Mouse (Mus musculus) forebrain, embryonic 16.5 days (tissue): ENCODE results near the gene Tomm40. TPM values are rescaled to one million over a fixed set of nuclear protein-coding genes. Genes with fewer than 3 reads are reported as not detected.
A peak's percentile ranks its signal among the peaks of the same experiment; 100 is the strongest.

ENCODE experiments used
- ATAC-seq: fragments of 200-750 bp; cut with Nextera tagmentation; 2 replicates; pipeline ENCODE4 v1.8.0; 2017; ENCODE audit warnings: mild to moderate bottlenecking, moderate library complexity
- H3K27ac ChIP-seq: fragments of 300-500 bp; sonication (generic); 2 replicates; pipeline ENCODE4 v1.5.1; 2014; ENCODE audit warnings: low read length, control low read depth
- H3K27me3 ChIP-seq: fragments of 300-500 bp; sonication (generic); replicated peaks from 2 replicates; pipeline ENCODE4 v1.6.1; 2014; ENCODE audit warnings: low read length; ENCODE audit not compliant: control insufficient read depth, insufficient read depth
- H3K36me3 ChIP-seq: fragments of 300-500 bp; sonication (generic); 2 replicates; pipeline ENCODE4 v1.6.1; 2014; ENCODE audit not compliant: control insufficient read depth, insufficient read depth
- H3K4me1 ChIP-seq: fragments of 300-500 bp; sonication (generic); replicated peaks from 2 replicates; pipeline ENCODE4 v1.6.1; 2014; ENCODE audit warnings: low read length; ENCODE audit not compliant: control insufficient read depth, insufficient read depth
- H3K4me2 ChIP-seq: fragments of 300-500 bp; sonication (generic); 2 replicates; pipeline ENCODE4 v1.6.1; 2014; ENCODE audit warnings: mild to moderate bottlenecking, low read length, control low read depth
- H3K4me3 ChIP-seq: fragments of 300-500 bp; sonication (generic); replicated peaks from 2 replicates; pipeline ENCODE4 v1.5.1; 2014; ENCODE audit warnings: mild to moderate bottlenecking, low read length, control low read depth
- H3K9ac ChIP-seq: fragments of 300-500 bp; sonication (generic); replicated peaks from 2 replicates; pipeline ENCODE4 v1.6.1; 2014; ENCODE audit warnings: low read depth, low read length, control low read depth
- H3K9me3 ChIP-seq: fragments of 300-500 bp; sonication (generic); 2 replicates; pipeline ENCODE4 v1.6.1; 2016; ENCODE audit warnings: low read length; ENCODE audit not compliant: control insufficient read depth
- WGBS: fragments of 180-500 bp; shearing (Covaris S2); extraction: QIAGEN DNeasy Blood & Tissue Kit; methylation state at CpG from one replicate; pipeline ENCODE4 v1.1.7; 2014; 5-methylcytosine and 5-hydroxymethylcytosine counted together
- polyA plus RNA-seq: library from polyadenylated mRNA; unstranded; fragments of >200 nt; fragmentation: Nextera tagmentation; extraction: Ambion mirVana; gene quantifications from 2 replicates; pipeline ENCODE4 v1.2.1, GENCODE M21; 2015

Tomm40 gene
- polyA plus RNA-seq, 1 experiment from 2014 or later: 109 TPM

DNA sequence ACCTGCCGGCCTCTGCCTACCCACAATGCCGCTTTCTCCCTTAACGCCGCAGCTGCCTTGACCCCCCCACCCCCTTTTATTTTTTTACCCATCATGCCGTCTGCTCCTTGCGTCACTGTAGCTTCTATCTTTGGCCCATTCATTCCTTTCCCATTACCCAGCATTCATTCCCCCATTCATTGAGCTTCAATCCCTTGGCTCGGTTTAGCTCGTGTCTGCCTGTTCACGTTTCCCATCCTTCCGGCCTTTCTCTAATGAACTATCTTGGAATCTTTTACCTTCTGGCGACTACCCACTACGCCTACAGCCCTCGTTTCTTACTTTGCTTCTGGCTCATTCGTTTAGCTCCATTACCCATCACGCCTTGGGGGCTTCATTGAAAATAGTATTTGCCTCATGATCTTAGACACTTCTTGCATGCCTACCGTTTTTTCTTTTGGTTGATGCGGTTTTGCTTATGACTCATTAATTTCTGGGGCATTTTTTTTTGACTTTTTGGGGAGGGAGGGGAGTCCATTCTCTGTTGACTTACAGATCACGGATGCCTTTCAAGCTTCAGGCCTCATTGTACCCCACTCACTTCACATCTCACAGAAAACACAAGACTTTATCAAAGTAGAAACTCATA is 931 bp upstream of the Tomm40 start:
- Histone ChIP-seq H3K36me3 (no peaks in the 10 kb centered on the region; the same call in 1 of the 2 replicates), H3K4me1 (peaks cover 17% of the 10 kb centered on the region), H3K4me2 (peak overlapping the region; percentile 75), H3K9me3 (no peaks in the 10 kb centered on the region), H3K27me3 (no peaks in the 10 kb centered on the region), H3K27ac (peak overlapping the region; percentile 91), H3K4me3 (peak overlapping the region; percentile 47), H3K9ac (peak overlapping the region; percentile 53)
- ATAC-seq: no peak
- WGBS: 6% methylated on average over 18 of the region's 18 CpGs

DNA sequence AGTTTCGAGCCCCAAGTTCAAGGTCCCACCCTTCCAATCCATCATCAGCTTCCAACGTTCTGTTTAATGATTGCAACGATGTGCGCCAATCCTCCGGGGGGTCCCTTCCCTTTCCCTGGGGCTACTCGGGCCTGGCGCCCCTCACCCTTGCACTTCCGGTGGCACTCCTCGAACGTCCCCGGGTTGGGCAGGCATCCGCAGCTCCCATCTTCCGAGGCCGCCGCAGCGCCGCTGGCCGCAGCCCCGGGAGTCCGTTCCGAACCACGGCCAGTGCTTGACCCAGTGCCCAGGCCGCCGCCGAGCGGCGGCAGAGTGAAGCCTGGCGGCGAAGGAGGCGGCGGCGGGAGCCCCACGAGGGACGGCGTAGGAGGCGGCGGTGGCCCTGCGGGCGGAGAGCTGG is 402 bp downstream of the Tomm40 start:
- peak overlapping the region; percentile 62 for H3K27ac ChIP-seq
- ATAC-seq: no peak
- WGBS: under 1% methylated on average over 39 of the region's 39 CpGs
- no peaks in the 10 kb centered on the region for H3K27me3 ChIP-seq
- peaks cover 3% of the 10 kb centered on the region; the same call in 1 of the 2 replicates for H3K36me3 ChIP-seq
- H3K9ac ChIP-seq: peak overlapping the region; percentile 90
- H3K4me2 ChIP-seq: peak overlapping the region; percentile 96
- H3K4me3 ChIP-seq: peak overlapping the region; percentile 94
- H3K4me1 ChIP-seq: peaks cover 17% of the 10 kb centered on the region
- H3K9me3 ChIP-seq: no peaks in the 10 kb centered on the region

DNA sequence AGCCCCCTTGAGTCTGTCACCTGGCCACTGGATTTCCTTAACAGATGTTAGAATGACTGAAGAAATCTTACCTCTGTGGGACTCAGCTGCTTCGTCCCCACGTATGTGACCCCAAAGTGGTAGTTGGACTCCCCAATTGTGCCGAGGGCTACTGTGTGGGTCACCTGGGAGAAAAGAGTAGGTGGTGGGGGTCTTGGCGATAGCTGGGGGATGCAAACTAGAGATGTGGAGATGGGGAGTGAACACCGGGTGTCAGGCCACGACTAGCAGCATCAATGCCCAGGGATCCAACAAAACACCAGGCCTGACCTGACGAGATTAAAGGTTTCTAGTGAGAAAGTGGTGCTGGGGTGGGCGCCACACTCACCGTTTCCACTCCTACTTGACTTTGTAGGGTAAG is 1.6 kb downstream of the Tomm40 start:
- no peak overlapping the region for H3K4me2 ChIP-seq
- peaks cover 8% of the 10 kb centered on the region; the same call in 1 of the 2 replicates for H3K36me3 ChIP-seq
- H3K27me3 ChIP-seq: no peaks in the 10 kb centered on the region
- ATAC-seq: no peak
- H3K4me3 ChIP-seq: no peak overlapping the region
- H3K4me1 ChIP-seq: peaks cover 17% of the 10 kb centered on the region
- H3K9me3 ChIP-seq: no peaks in the 10 kb centered on the region
- H3K9ac ChIP-seq: no peak overlapping the region
- WGBS: 87% methylated on average over 9 of the region's 9 CpGs
- no peak overlapping the region for H3K27ac ChIP-seq

DNA sequence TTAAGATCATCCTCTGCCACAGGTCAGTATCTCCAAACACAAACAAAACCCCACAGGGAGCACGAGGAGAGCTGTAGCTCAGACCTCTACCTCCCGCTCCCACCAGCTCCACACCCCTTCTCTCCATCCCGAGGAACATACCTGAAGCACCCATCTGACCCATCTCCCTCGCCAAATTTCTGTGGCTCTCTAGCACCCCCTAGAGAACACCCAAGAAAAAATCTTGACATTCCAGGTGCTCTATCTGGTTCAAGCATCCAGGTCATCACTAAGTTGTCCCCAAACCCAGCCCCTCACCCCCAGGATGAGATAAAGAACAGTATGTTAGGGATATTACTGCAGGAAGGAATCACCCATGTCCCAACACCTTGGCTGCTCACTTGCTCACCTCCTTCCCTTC is 2.0 kb downstream of the Tomm40 start:
- 57% methylated on average over 4 of the region's 4 CpGs for WGBS
- ATAC-seq: no peak
- Histone ChIP-seq H3K4me3 (no peak overlapping the region), H3K4me2 (no peak overlapping the region), H3K4me1 (peaks cover 17% of the 10 kb centered on the region), H3K27ac (no peak overlapping the region), H3K9me3 (no peaks in the 10 kb centered on the region), H3K9ac (no peak overlapping the region), H3K27me3 (no peaks in the 10 kb centered on the region), H3K36me3 (peaks cover 8% of the 10 kb centered on the region; the same call in 1 of the 2 replicates)

DNA sequence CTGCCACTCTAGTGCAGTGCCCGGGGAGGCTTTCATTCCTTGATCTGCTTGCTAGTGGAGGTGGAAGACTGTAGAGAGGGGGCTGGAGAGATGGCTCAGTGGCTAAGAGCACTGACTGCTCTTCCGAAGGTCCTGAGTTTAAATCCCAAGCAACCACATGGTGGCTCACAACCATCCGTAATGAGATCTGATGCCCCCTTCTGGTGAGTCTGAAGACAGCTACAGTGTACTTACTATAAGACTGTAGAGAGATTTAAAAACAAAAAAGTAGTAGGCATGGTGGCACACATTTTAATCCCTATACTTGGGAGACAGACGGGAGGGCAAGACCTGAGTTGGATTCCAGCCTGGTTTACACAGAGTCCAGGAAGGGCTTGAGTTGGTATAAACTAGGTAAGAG is 2.8 kb downstream of the Tomm40 start:
- Histone ChIP-seq H3K9me3 (no peaks in the 10 kb centered on the region), H3K9ac (no peak overlapping the region), H3K36me3 (peaks cover 11% of the 10 kb centered on the region; the same call in 1 of the 2 replicates), H3K27me3 (no peaks in the 10 kb centered on the region), H3K4me2 (no peak overlapping the region), H3K4me3 (no peak overlapping the region), H3K27ac (no peak overlapping the region), H3K4me1 (peaks cover 17% of the 10 kb centered on the region)
- 72% methylated on average over 4 of the region's 4 CpGs for WGBS
- ATAC-seq: no peak

DNA sequence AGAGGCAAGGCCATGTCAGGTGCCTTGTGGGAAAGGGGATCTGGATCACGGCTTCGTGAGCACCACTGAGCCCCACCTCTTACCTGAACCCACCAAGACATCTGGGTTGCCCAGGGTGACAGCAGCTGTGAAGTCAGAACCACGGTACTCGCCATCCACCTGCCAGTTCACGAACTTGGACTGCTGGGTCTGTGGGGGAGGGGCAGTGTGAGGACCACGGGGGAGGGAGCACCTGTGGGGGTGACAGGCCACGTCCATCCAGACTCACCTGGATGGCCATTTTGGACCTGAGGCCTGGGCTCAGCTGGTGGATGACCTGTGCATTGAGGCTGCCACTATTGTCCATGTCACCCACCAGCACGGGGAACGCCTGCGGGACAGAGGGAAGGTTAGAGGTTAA is 4.6 kb downstream of the Tomm40 start:
- Histone ChIP-seq H3K4me1 (peaks cover 9% of the 10 kb centered on the region), H3K27ac (no peak overlapping the region), H3K27me3 (no peaks in the 10 kb centered on the region), H3K36me3 (peaks cover 14% of the 10 kb centered on the region; the same call in 1 of the 2 replicates), H3K4me2 (no peak overlapping the region), H3K4me3 (no peak overlapping the region), H3K9ac (no peak overlapping the region), H3K9me3 (no peaks in the 10 kb centered on the region)
- no peak for ATAC-seq
- 94% methylated on average over 10 of the region's 10 CpGs for WGBS

DNA sequence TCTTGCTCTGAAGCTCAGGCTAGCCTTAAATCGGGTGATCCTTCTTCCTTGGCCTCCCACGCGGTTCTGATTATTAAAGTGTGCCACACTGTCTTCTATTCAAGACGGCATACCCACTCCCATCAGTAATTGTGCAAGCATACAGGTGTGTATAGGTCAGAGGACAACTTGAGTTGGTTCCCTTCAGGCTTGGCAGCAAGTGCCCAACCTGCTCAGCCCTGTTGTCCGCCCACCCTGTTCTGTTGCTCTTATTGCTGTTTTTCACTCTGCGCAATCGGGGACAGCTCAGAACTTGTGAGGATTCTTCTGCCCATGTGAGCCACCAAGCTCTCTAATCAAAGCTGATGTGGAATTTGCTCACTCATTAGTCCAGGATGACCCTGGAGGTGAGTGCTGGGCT is 10.0 kb downstream of the Tomm40 start:
- Histone ChIP-seq H3K4me3 (no peak overlapping the region), H3K27ac (no peak overlapping the region), H3K36me3 (peaks cover 12% of the 10 kb centered on the region; the same call in 1 of the 2 replicates), H3K9me3 (no peaks in the 10 kb centered on the region), H3K27me3 (no peaks in the 10 kb centered on the region), H3K4me2 (no peak overlapping the region), H3K4me1 (no peaks in the 10 kb centered on the region), H3K9ac (no peak overlapping the region)
- ATAC-seq: no peak
- WGBS: 96% methylated on average over 7 of the region's 7 CpGs

DNA sequence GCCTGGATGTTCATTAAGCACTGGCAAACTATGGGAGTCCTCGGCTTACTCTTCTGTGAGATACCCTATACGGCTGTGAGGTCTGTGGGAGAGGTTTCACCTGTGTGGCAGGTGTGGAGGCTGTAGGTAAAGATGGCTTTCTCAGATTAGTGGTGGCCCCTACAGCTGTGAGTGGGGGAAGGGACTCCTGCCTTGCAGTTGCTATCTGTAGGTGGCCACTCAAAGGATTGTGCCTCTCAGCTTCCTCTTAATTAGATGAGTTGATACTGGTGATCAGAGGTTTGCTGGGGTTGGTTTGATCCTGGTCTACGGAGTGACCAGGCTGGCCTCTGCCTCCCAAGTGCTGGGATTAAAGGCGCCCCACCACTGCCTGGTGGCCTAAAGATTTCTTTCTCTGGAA is 10.8 kb downstream of the Tomm40 start:
- 95% methylated on average over 4 of the region's 4 CpGs for WGBS
- no peak overlapping the region for H3K9ac ChIP-seq
- H3K36me3 ChIP-seq: peaks cover 12% of the 10 kb centered on the region; the same call in 1 of the 2 replicates
- H3K4me2 ChIP-seq: no peak overlapping the region
- no peaks in the 10 kb centered on the region for H3K9me3 ChIP-seq
- H3K27ac ChIP-seq: no peak overlapping the region
- H3K27me3 ChIP-seq: no peaks in the 10 kb centered on the region
- peaks cover 1% of the 10 kb centered on the region for H3K4me1 ChIP-seq
- ATAC-seq: no peak
- no peak overlapping the region for H3K4me3 ChIP-seq

DNA sequence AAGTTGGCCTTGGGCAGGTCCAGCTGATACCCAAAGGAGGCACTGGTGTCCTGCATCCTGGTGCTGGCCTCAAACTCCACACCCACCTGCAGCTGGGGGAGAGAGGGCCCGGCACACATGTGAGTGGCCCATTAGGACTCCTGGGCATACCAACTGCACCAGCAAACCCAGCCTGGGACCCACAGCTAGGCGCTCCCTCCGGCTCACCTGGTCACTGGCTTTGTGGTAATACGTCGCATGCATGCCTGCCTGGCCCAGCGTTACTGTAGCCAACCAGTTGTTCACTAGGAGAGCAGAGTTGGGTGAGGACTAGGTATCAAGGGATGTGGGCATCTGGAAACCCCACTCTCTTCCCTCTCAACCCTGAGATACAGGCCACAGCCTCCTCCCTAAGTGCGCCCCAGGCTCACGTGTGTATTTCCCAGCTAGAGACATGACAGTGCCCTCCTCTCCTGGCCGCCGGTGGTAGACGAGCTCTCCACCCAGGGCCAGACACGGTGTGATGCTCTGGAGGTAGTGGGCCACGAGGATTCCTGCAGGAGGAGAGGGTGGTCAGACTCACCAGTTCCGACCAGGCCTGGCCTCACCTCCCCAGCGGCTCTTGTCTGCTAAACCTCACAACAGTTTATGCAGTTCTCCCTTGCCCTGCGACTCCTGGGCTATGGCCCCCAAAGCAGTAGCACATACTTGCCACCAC is 12.2 kb downstream of the Tomm40 start:
- 94% methylated on average over 16 of the region's 16 CpGs for WGBS
- no peak for ATAC-seq
- H3K9me3 ChIP-seq: no peaks in the 10 kb centered on the region
- H3K27me3 ChIP-seq: no peaks in the 10 kb centered on the region
- peaks cover 5% of the 10 kb centered on the region; the same call in 1 of the 2 replicates for H3K36me3 ChIP-seq
- no peak overlapping the region for H3K9ac ChIP-seq
- H3K27ac ChIP-seq: no peak overlapping the region
- H3K4me3 ChIP-seq: no peak overlapping the region
- peaks cover 13% of the 10 kb centered on the region for H3K4me1 ChIP-seq
- H3K4me2 ChIP-seq: no peak overlapping the region
